Mouse (Mus musculus) skeletal muscle tissue, adult 2 months (tissue): ENCODE data around the gene Macf1.
"Not testable (repeated sequence)": the region's sequence is repeated elsewhere in the genome, so short reads cannot be mapped to it uniquely, and the experiment has no call there.

Experiments used
- DNase-seq: peaks from one replicate; pipeline ENCODE4 v3.0.0-alpha.2; 2012; ENCODE audit warnings: low read depth, low spot score

Gene Macf1

GRCm38 (mm10) chr4:123670598-123670997 is 13.6 kb downstream of the Macf1 start:
- DNase-seq = no peak

- no peak for DNase-seq
Observed at GRCm38 (mm10) chr4:123669696-123670095, 14.5 kb downstream of the Macf1 start.

- DNase-seq = peak; percentile 70
Observed at GRCm38 (mm10) chr4:123667260-123667867, 16.8 kb downstream of the Macf1 start.

GRCm38 (mm10) chr4:123666517-123666916 is 17.6 kb downstream of the Macf1 start:
- DNase-seq = no peak

- no peak for DNase-seq
Observed at GRCm38 (mm10) chr4:123665681-123666278, 18.4 kb downstream of the Macf1 start.

- DNase-seq = no peak
Observed at GRCm38 (mm10) chr4:123664951-123665661, 19.1 kb downstream of the Macf1 start.

- no peak for DNase-seq
Observed at GRCm38 (mm10) chr4:123664021-123664950, 19.9 kb downstream of the Macf1 start.

- DNase-seq = no peak
Observed at GRCm38 (mm10) chr4:123663688-123663965, 20.5 kb downstream of the Macf1 start.

GRCm38 (mm10) chr4:123662914-123663687 is 21.1 kb downstream of the Macf1 start:
- DNase-seq = no peak

GRCm38 (mm10) chr4:123658175-123658574 is 26.0 kb downstream of the Macf1 start:
- DNase-seq = no peak

- DNase-seq = no peak
Observed at GRCm38 (mm10) chr4:123655245-123655644, 28.9 kb downstream of the Macf1 start.

- no peak for DNase-seq
Observed at GRCm38 (mm10) chr4:123654566-123654965, 29.6 kb downstream of the Macf1 start.

- not testable (repeated sequence) for DNase-seq
Observed at GRCm38 (mm10) chr4:123653446-123653845, 30.7 kb downstream of the Macf1 start.

- no peak for DNase-seq
Observed at GRCm38 (mm10) chr4:123652130-123652529, 32.0 kb downstream of the Macf1 start.

GRCm38 (mm10) chr4:123649131-123649530 is 35.0 kb downstream of the Macf1 start:
- DNase-seq = no peak

GRCm38 (mm10) chr4:123647668-123648067 is 36.5 kb downstream of the Macf1 start:
- DNase-seq = no peak

- DNase-seq = no peak
Observed at GRCm38 (mm10) chr4:123647109-123647508, 37.1 kb downstream of the Macf1 start.

GRCm38 (mm10) chr4:123645246-123645845 is 38.8 kb downstream of the Macf1 start:
- DNase-seq = no peak

GRCm38 (mm10) chr4:123643561-123643960 is 40.6 kb downstream of the Macf1 start:
- no peak for DNase-seq

GRCm38 (mm10) chr4:123642877-123643276 is 41.3 kb downstream of the Macf1 start:
- no peak for DNase-seq

GRCm38 (mm10) chr4:123637136-123637535 is 47.0 kb downstream of the Macf1 start:
- no peak for DNase-seq
